Mouse (Mus musculus): ENCODE data around the gene Prl8a9. TPM values are rescaled to one million over a fixed set of nuclear protein-coding genes. Genes with fewer than 3 reads are reported as not detected.

The Prl8a9 gene
- not detected for total RNA-seq (2022)

GRCm38 (mm10) chr13:27564506-27564905, at the start of gene Prl8a9:
Gene Prl8a9 (minus strand): TSS chr13:27564606.
- DNase-seq: no peak

- no peak for DNase-seq
Observed at GRCm38 (mm10) chr13:27610482-27610881, 46.1 kb upstream of the Prl8a9 start, which contains the start of gene Prl7b1. Gene Prl7b1 (minus strand): TSS chr13:27610582.

- DNase-seq: no peak
Observed at GRCm38 (mm10) chr13:27582071-27582470, 17.7 kb upstream of the Prl8a9 start, which contains the start of gene Prl8a1. Gene Prl8a1 (minus strand): TSS chr13:27582171.

GRCm38 (mm10) chr13:27553336-27553735, 11.1 kb downstream of the Prl8a9 start:
- no peak for DNase-seq

- no peak for DNase-seq
Observed at GRCm38 (mm10) chr13:27523156-27523555, 41.2 kb downstream of the Prl8a9 start.

- no peak for DNase-seq
Observed at GRCm38 (mm10) chr13:27513117-27513516, 51.3 kb downstream of the Prl8a9 start, which contains the start of gene Prl8a8. Gene Prl8a8 (minus strand): TSS chr13:27513217.

Other genes with a start within 250 kb of the Prl8a9 start
- 1 to 10 TPM in 3 of 4 experiments, under 1 TPM in 1; 0.37 to 5.2 (median 3.1) TPM for gene Prl8a2, start 218.9 kb downstream of the Prl8a9 start, total RNA-seq (2022)
- gene Prl2b1, start 173.8 kb downstream of the Prl8a9 start, total RNA-seq (2022): not detected
- not detected for gene Prl8a6, start 125.9 kb downstream of the Prl8a9 start, total RNA-seq (2022)
- not detected for gene Prl8a8, start 51.4 kb downstream of the Prl8a9 start, total RNA-seq (2022)
- not detected for gene Prl8a1, start 17.6 kb upstream of the Prl8a9 start, total RNA-seq (2022)
- gene Prl7b1, start 46.0 kb upstream of the Prl8a9 start, total RNA-seq (2022): not detected
- not detected for gene Prl7a1, start 77.9 kb upstream of the Prl8a9 start, total RNA-seq (2022)
- gene Prl7a2, start 103.4 kb upstream of the Prl8a9 start, total RNA-seq (2022): not detected
- not detected for gene Prl7d1, start 152.1 kb upstream of the Prl8a9 start, total RNA-seq (2022)
- gene Prl7c1, start 216.2 kb upstream of the Prl8a9 start, total RNA-seq (2022): not detected
- not detected for gene Prl2a1, start 237.0 kb upstream of the Prl8a9 start, total RNA-seq (2022)

Measured in adrenal gland, adult 8-10 months (tissue).